Mouse (Mus musculus) G1E (cell line): ENCODE results near the gene Abce1.

Experiments used
- CTCF ChIP-seq: IDR thresholded peaks from 2 replicates; pipeline ENCODE4 v1.5.1; 2012; ENCODE audit warnings: low read depth, low read length, inconsistent platforms, mixed read lengths
- GATA1 ChIP-seq: IDR thresholded peaks from 2 replicates; pipeline ENCODE4 v1.6.1; 2012; ENCODE audit warnings: borderline replicate concordance, low read length, inconsistent platforms, mixed read lengths
- GATA2 ChIP-seq: IDR thresholded peaks from 2 replicates; pipeline ENCODE4 v1.6.1; 2012; ENCODE audit warnings: low read depth, low read length, inconsistent platforms, borderline replicate concordance
- POLR2AphosphoS5 ChIP-seq: IDR thresholded peaks from 2 replicates; pipeline ENCODE4 v1.6.1; 2012; ENCODE audit warnings: low read depth, low read length, inconsistent platforms; ENCODE audit not compliant: insufficient replicate concordance
- TAL1 ChIP-seq: conservative IDR thresholded peaks from 2 replicates; pipeline ENCODE4 v1.6.1; 2012; ENCODE audit warnings: low read depth, low read length, inconsistent platforms, mixed read lengths

DNA sequence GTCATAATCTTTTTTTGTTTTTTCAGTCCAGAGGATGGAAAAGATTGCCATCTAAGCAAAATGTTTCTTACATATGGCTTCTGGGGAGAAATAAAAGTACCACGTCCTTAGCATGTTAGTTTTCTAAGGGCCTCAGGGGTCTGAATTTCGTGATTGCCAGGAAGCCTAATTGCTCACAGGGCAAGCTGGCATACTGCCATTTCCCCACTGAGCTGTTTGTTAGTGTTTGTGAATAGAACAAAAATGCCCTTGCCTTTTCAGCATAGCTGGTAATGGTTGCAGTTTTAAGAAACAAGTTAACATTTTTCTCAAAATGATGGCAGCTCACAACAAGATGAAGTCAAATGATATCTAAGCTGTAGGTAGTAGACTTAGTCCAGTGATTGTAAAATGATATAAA is 38.8 kb upstream of the Abce1 start:
- TF ChIP-seq TAL1 (no peak), POLR2AphosphoS5 (no peak), CTCF (no peak), GATA1 (no peak), GATA2 (no peak)
